Mouse (Mus musculus) thymus, postnatal 14 days (tissue): ENCODE measurements at regions not wholly inside any gene's neighbourhood (a gene's known extent, or its start where the extent isn't known, plus 50 kb on each side); places are given as distances from the start of the nearest gene placed in this dataset.

Experiments used
- DNase-seq: peaks from one replicate; pipeline ENCODE4 v3.0.0; 2021

DNA sequence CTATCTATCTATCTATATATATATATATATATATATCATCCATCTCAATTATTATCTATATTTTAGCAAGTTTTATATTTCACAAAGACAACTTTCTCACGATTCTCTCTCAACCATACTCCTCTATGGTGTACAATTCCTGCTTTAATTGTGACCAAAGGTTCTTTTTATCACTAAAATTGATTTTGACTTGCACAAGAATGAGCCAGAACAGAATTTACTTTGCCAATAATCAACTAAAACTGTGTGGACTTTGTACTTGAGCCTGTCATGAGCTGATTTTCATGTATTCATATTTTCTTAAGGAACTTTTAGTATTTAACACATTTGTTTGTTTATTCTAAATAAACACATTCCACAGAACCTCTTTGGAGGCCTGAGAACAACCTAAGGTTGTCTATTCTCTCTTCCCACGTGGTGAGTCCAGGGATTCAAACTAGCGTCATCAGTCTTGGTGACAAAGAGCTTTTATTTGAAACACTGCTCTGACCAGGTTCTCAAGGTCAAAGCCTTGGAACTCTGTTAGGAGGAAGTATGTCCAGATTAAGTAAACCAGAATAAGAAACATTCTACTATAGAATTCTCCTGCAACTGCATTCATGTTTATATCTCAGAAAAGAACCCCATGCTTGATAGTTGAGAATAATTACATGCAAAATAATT, 207.7 kb downstream of the Gm11146 start:
- DNase-seq = no peak

DNA sequence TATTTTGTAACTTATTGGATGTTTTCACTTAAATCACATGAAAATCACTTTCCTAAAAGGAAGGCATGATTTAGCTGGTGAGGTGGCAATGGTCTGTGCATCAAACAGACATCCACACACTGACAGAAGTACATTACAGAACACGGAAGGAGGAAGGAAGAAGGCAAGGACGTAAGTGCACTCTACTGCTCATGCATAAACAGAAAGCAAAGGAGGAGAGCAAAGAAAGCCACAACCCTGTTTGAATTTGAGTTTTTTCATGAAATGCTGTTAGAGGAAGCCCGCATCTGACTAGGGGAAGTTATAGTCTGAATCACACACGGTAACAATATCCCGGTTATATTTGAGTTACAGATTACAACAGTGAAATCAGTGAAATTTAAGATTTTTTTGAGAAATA, 208.4 kb downstream of the Gm11146 start:
- no peak for DNase-seq

DNA sequence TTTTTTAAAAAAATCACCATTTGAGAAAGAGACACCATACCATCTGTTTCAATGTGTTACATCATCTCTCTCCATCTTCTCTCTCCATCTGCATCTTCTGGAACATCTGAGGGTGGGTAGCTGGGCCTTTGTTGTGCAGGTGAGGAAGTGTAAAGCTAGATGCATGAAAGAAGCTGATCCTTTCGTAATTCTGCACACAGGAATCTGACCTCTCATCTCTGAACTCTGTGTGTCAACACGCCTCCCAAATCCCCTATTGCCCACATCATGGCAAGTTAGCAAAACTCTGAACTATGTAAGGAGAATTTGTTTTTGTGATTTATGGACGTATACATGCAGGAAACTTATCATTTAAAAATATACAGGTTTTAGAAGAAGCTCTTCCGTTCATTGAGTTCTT, 209.7 kb downstream of the Gm11146 start:
- no peak for DNase-seq

DNA sequence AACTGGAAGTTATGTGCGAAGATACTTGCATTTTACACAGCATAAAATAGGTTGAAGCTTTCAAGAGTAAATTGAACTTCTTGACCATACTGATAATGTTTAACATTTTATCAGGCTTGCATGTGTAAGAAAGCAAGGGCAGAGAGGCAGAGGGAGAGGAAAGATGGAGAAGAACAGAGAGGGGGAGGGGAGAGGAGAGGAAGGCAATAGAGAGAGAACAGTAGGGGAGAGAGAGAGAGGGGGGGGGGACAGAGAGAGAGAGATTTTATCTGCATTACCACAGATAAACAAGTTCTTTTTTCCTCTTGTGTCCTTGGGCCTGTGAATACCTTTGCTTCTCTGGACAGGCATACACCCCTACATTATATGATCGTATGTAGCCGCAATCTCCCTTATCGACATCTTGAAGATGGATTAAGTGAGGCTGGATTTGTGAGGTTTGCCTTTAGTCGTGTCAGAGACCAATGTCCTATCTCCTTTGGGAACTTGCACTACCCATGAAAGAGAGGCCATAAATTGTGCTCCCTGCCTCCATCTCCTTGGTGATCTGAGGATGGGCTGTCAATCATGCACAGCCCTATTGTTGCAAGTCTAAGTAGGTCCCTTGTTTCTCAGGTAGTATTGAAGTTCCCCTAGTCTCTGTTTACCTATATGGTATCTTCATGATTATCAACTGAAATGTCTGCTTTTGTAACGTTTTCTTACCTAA, 217.7 kb downstream of the Gm11146 start:
- no peak for DNase-seq

DNA sequence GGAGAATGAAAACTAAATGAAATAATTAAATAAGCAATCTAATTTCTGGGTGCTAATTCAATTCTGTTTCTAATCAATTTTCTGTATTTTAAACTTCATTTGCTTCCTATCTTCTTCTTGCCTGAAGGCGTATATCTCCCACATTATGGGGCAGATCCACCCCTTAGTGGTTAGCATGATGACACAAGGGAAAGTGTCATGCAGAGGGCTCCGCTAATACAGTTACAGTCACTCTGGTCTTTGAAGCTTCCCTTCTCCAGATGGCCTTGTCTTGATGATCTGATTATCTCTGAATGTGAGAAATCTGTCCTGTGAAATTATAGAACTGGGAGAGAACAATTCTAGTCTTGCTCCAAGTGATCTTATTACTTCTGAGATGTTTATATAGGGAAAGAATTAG, 219.1 kb downstream of the Gm11146 start:
- DNase-seq = no peak

DNA sequence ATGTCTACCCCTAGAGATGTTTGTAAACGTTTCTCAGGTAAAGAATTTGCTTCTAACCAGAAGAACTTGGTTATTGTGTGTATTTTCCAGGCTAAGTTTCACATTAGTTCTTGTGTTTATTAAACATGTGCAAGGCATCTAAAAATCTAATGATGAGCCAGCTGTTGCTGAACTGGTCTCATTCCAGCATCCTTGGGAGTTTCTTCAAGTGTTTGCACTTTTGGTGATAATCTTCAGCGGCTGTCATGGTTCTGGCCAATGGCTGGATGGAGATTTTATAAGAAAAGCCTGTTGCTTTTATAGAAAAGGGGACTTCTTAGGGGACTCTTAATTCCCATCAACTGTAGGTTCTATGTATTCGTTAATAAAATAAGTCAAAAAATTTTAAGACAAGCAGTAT, 229.1 kb downstream of the Gm11146 start:
- DNase-seq = no peak

DNA sequence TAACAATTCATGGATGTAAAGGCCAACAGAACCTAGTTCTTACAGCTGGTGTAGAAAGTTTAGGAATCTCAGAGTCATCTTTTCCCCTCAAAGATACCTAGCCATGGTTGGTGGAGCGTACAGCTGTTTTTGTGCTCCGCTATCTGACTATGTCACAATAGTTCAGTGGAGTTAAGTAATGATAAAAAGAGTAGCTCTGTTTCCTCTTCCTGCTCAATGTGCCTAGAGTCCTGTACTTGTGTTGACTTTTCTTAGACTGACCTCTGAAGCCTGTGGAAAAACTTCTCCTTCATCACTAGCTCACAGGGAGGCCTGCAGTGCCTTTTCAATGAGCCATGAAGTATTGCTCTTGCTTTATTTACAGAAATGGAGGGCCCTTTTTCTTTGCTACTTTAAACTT, 232.1 kb downstream of the Gm11146 start:
- DNase-seq = no peak

DNA sequence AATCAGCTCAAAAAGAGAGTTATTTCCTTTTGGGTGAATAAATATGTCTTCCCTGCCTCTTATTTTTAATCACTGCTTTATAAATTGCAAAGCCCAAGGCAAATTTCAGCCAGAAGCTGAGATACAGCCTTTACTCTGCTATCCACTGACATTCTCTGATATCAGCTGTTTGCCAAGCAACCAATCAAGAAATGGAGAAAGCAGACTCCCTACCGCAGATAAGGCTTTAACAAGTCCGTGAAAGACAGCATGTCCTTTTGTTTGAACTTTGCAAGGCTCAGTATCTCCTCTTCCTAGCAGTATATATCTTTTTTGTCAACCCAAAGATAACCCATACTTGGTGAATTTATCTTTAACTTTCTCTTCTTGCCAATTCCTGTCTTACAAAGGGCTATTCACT, 236.6 kb downstream of the Gm11146 start:
- no peak for DNase-seq

DNA sequence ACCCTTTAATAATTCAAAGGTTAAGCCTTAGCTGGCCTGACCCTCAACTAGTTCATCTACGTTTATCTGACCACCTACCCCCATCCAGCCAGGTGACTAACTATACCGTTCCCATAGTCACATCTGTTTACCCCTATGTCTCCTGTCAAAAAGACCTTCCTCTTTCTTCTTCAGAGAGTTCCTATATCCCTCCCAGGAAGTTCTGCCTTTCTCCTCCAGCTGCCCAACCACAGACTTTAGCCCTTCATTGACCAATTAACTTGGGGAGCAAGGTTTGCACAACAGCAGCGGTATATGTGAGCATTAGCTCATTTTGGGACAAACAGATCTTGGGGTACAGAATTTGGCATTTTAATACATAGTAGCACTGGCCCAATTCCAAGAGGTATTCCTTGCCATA, 237.5 kb downstream of the Gm11146 start:
- no peak for DNase-seq

DNA sequence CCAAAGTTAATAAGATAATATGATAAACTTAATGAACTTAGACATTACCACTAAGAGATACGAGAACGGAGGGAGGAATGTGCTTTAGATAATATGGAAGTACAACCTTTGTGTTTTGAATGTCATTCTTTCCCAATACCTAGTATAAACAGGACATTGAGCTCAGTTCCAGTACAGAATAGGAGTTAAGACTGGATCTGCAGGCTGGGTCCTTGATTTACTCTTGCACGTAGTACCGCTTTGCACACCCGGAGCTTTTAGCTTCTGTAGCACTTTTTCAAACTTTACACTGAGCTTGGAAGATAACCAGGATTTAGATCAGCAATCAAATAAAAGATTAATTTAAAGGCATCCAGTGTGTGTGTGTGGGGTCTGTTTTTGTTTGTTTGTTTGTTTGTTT, 242.7 kb downstream of the Gm11146 start:
- no peak for DNase-seq

DNA sequence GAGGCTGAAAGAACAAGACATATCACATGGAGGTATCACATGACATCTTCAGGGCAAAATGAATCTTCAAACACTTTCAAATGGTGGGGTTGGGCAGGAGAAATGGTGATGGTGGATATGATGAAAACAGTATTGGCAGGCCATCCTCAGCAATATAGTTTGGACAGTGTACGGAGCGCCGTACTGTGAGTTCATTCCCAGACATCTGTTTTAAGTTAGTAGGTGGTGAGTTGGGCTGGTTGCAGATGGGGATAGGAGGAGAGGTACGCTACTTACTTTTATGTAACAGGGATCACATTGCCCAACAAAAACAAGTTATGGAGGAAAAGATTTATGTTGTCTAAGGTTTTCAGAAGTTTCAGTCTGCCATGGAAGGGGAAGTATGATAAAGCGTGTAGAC, 246.6 kb downstream of the Gm11146 start:
- no peak for DNase-seq

DNA sequence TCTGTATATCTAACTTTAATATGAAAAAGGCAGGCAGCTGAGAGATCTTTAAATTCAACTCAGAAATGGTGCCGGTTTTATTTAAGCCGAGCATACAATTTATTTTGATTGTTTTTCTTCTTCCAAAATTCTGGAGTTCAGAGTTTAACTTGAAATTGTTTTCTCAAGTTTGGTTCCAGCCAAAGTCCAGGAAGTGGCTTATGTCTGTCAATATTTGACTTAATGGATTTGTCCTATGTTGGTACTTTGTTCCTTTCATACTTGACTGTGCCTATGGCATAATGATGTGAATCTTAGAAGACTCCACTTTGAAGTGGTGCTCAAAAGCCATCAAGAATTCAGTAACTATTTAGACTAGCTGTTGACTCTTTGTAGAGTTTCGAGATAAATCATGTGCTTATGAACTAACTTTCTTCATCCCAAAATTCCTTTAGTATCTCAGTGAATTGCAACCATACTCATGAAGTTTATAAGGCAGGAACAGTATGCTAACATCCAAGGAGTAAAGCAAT, 247.6 kb downstream of the Gm11146 start:
- DNase-seq = no peak

DNA sequence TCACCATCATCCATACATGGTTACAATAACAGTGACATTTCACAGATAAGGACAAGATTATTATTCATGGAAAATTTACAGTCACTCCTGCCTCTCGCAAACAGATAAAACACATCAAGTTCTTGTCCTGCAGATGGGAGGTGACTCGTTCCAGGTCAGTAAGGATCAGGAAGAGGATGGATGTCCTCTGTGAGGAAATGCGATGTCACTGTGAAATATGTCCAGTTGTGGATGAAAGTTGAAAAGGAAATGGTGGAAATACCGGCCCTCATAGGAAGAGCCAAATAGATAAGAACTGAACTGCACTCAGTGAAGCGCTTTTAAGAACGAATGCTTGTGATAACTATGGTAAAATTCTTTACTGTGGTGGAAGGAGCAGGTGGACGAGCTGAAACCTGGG, 255.8 kb downstream of the Gm11146 start:
- no peak for DNase-seq

DNA sequence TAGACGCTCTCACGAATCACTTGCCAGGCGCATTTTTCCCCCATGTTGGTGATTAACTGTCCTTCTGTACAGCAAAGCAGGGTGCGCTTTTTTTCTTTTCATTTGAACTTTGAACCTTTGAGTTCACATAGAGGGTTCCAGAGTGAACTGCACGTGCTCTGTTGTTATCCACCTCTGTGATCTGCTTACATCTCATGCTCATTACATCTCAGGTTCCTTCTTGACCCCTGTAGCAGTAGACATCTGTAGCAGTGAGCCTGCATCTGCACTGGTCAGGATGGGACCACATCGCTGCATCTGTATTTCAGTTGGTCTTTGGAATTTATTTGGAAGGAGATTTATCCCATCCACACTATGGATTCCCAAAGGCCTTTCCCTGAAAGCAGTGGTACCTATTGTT, 269.6 kb downstream of the Gm11146 start:
- no peak for DNase-seq

DNA sequence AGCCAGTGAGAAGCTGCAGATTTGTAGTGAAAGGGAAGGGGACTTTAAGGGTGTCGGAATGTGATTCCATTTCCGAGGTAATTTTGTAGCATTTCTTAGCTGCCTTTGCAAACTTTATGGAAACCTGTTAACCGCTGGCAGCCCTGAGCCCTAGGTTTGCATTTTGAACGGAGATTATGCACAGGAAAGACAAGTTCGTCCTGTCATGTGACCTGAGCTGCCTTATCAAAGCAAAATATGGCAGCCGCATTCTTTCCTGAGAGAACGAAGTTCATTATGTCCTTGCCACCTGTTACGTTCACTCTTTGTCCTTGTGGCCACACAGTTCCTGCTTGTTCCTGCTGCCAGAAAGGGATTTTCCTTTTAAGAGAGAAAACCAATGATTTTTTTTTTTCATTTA, 270.9 kb downstream of the Gm11146 start:
- peak; percentile 55 for DNase-seq

DNA sequence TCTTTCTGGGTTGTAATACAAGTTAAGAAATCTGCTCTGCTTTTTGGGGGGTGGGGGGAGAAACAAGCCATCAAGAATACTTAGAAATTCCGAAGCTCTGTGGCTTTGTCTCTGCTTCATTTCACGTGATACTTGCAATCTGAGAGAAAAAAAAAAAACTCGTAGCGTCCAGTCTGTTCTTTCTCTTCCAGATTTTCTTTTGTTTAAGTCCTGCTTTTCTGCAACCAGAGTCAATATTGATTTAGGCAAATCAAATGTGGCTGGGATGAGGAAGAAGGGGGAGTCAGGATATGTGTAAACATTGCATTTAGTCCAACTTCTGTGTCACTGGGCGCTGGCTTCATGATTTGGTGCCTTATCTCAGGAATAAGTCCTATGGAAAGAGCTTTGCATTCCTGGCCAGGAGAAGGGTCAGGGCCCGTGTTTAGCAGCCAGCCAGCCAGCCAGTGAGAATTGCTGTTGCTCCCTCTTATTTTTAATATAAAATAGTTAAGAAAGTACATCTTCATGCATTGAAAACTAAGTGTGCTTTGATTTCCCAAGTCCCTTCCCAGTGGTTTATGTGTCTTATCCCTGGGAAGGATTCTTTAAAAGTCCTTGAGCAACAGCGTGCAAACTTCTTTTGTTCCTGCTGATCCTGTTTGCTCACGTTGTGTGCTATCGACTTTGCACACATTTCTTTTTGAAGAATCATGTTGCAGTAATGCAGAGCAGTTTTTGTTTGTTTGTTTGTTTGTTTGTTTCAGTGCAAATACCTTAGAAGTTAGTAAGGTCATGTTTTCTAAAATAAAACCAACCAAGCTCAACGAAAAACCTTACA, 272.0 kb downstream of the Gm11146 start:
- DNase-seq = peak; percentile 10

DNA sequence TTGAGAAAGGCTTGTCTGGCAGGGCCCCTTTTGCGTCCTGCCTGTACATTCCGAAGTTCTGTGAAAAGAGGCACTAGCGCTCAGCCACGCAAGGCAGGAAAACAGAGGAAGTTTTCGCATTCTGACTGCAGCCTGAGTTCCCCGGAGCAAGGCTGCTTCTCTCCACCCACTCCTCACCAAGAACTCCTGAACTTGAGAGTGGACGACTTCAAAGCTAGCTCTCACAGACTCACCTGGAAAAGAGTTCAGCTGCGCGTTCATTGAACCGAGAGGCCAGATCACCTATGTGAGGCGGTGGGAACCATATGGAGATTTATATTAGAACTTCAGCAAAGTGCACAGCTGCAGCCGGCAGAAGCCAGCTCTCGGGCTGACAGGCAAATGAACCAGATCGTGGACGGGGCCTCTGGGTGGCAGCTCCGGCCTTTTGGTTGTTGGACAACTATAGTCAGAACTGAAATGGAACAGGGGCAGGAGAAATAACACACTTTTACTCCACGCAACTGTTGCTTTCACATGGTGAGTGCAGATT, 272.7 kb downstream of the Gm11146 start:
- peak; percentile 32 for DNase-seq

DNA sequence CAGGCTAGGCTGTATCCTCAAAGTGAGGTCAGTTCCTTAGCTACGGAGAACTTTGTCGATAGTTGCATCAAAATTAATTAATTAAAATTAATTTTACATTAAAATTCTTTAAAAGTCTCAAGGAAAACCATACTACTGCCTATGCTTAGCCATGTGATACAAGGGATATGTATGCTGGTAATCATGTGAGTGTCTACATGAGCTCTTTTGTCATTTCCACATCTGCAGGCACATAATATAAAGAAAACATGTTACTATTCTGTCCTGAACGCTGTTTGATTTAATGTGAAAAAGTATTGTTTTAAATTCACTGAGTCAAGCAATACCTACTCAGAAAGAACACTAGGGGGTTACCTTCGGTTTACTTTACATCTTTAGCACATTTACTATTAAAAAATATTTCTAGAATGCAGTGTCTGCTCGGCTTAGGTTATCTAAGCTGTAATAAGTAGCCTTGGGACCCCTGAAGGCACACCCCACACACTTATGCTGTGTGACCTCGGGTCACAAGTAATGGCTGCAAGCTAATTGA, 273.2 kb downstream of the Gm11146 start:
- DNase-seq = no peak

DNA sequence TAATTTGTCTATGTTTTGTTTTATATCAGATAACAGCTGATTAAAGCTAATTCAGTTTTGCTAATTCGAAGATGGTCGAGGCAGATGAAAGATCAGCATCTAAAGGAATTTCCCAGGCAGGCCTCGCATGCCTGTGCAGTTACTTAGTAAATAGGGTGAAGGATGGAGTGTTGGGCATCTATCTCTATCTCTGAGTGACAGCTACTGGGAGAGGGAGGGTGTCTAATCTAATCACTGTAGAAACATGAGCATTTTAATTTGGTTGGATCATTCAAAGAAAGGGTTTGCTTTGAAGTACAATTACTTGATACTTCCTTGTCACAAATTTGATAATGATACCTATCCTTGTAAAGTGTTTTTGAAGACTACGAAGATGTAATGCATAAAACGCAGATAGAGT, 273.8 kb downstream of the Gm11146 start:
- DNase-seq = no peak

DNA sequence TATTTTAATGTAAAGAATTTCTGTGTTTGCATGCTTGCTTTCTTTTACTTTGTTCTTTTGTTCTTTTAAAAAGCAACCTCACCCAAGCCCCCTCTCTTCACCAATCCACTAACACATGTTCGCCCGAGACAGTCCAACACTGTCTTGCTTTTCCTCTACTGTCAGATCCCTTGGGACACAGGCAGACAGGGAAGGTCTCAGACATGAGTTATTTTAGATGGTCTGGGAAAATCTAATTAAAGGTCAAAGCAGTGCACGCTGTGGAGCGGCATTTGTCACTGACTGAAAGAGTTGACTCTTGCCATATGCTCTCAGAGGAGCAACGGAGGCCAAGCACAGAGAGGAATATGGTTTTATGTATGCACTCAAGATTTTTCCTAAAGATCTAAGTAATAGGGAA, 279.6 kb downstream of the Gm11146 start:
- no peak for DNase-seq

DNA sequence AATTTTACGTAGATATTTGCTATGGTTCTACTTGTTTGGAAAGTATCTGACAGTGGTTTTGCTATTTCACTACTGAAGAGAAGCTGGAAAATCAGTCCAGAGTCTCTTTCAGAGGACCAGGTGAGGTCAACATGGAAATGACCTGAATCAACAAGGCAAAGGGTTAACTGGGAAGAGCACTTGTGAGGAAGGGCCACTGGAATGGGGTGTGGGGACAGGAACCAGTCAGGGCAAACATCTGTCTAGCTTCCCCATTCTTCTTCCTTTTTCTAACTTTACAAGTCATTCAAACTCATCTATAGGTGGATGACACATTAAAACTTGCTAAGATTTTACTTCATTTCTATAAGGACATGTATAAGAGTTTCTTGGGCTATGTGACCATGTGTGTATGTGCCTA, 283.7 kb downstream of the Gm11146 start:
- DNase-seq = no peak

DNA sequence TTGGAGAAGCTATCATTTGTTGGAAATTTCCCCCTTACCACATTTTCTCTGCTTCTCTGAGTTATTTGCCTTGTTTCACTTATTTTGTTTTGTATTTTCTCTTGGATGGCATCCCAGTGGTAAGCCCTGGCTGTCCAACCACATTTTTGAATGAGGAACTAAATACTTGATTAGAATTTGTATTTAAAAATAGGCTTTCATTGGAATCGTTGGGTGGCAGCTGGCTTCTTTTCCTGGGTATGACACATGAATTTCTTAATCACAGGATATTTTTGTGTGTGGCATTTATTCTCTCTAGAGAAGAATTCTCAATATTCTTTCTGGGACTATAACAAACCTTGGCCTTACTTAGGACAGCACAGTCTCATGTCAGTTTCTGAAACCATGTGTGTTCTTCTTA, 286.5 kb downstream of the Gm11146 start:
- DNase-seq = no peak

DNA sequence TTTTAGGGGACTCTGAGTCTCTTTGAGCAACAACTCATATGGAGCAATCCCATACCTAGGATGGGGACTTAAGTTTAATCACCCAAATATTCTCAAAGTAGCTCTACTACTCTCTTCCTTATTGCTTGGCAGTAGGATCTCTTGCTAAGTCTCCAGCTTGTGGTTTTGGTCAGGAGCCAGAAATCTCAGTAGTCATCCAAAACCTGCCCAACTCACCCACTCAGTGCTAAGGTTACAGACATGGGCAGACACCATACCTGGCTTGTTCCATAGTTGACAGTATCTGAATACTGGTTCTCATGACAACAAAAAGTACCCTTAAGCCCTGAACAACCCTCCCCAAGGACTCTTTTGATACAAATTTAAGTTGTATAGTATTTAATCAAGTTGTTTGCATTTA, 288.7 kb downstream of the Gm11146 start:
- no peak for DNase-seq
